Mouse (Mus musculus) hindbrain, postnatal 0 days (tissue): ENCODE data around the gene Phlpp1. TPM values are rescaled to one million over a fixed set of nuclear protein-coding genes. Genes with fewer than 3 reads are reported as not detected.

ENCODE experiments used
- ATAC-seq: fragments of 200-750 bp; cut with Nextera tagmentation; 2 replicates; pipeline ENCODE4 v1.8.0; 2017; ENCODE audit warnings: mild to moderate bottlenecking, moderate TSS enrichment, moderate library complexity
- DNase-seq: peaks from one replicate; pipeline ENCODE4 v3.0.0-alpha.2; 2015; ENCODE audit warnings: low spot score
- H3K27ac ChIP-seq: fragments of 300-500 bp; sonication (generic); 2 replicates; pipeline ENCODE4 v1.5.1; 2014; ENCODE audit warnings: mild to moderate bottlenecking
- H3K27me3 ChIP-seq: fragments of 300-500 bp; sonication (generic); 2 replicates; pipeline ENCODE4 v1.6.1; 2014; ENCODE audit warnings: low read length, mixed read lengths; ENCODE audit not compliant: insufficient read depth
- H3K36me3 ChIP-seq: fragments of 300-500 bp; sonication (generic); 2 replicates; pipeline ENCODE4 v1.6.1; 2014; ENCODE audit warnings: low read length, mixed read lengths; ENCODE audit not compliant: insufficient read depth
- H3K4me1 ChIP-seq: fragments of 300-500 bp; sonication (generic); 2 replicates; pipeline ENCODE4 v1.6.1; 2014; ENCODE audit warnings: antibody characterized with exemption, low read length, mixed read lengths; ENCODE audit not compliant: insufficient read depth
- H3K4me2 ChIP-seq: fragments of 300-500 bp; sonication (generic); 2 replicates; pipeline ENCODE4 v1.6.1; 2014; ENCODE audit warnings: low read depth, mild to moderate bottlenecking, low read length, moderate library complexity, mixed read lengths
- H3K4me3 ChIP-seq: fragments of 300-500 bp; sonication (generic); 2 replicates; pipeline ENCODE4 v1.5.1; 2014; ENCODE audit warnings: low read length
- H3K9ac ChIP-seq: fragments of 300-500 bp; sonication (generic); replicated peaks from 2 replicates; pipeline ENCODE4 v1.6.1; 2014; ENCODE audit warnings: mild to moderate bottlenecking, low read length, moderate library complexity, mixed read lengths
- H3K9me3 ChIP-seq: fragments of 300-500 bp; sonication (generic); 2 replicates; pipeline ENCODE4 v1.6.1; 2016; ENCODE audit warnings: low read length, mixed read lengths
- CTCF ChIP-seq: IDR thresholded peaks from 2 replicates; pipeline ENCODE4 v1.5.1; 2016; ENCODE audit warnings: antibody characterized with exemption, control low read depth, low read depth
- WGBS: fragments of 180-500 bp; shearing (Covaris S2); extraction: QIAGEN DNeasy Blood & Tissue Kit; methylation state at CpG from one replicate; pipeline ENCODE4 v1.1.7; 2014; 5-methylcytosine and 5-hydroxymethylcytosine counted together
- polyA plus RNA-seq: library from polyadenylated mRNA; unstranded; fragments of >200 nt; fragmentation: Nextera tagmentation; extraction: Ambion mirVana; gene quantifications from 2 replicates; pipeline ENCODE4 v1.2.1, GENCODE M21; 2015
- total RNA-seq: library from RNA; depleted of rRNA; stranded (reverse); fragments of >200 nt; gene quantifications from 2 replicates; pipeline ENCODE4 v1.2.3, GENCODE M21; 2014

The Phlpp1 gene
- total and polyA plus RNA-seq, 2 experiments from 2014 or later, result 6.0 to 38.0 TPM

DNA sequence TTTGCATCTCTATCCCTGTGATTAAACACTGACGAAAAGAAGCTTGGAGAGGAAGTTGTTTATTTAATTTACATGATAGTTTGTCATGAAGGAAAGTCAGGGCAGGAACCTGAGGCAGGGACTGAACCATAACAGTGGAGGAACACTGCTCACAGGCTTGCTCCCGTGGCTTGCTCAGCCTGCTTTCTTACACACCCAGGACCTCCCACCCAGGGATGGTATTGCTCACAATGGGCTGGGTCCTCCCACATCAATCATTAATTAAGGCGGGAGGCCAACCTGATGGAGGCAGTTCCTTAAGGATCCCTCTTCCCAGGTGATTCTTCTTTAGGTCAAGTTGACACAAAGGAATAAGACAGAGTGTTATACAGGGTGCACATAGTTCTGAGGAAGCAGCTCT, 19.1 kb downstream of the Phlpp1 start:
- Histone ChIP-seq H3K4me1 (peaks cover 15% of the 10 kb centered on the region), H3K36me3 (no peaks in the 10 kb centered on the region), H3K9me3 (no peaks in the 10 kb centered on the region), H3K27ac (no peak overlapping the region), H3K27me3 (no peaks in the 10 kb centered on the region), H3K9ac (no peak overlapping the region), H3K4me2 (no peak overlapping the region), H3K4me3 (no peak overlapping the region)
- WGBS, result 60% methylated on average over 3 of the region's 3 CpGs
- DNase-seq, result no peak
- ATAC-seq, result no peak
- TF ChIP-seq CTCF, result no peak

GRCm38 (mm10) chr1:106191885-106192284, 20.3 kb downstream of the Phlpp1 start:
- TF ChIP-seq CTCF, result no peak
- Histone ChIP-seq H3K4me3 (no peak overlapping the region), H3K4me1 (peaks cover 15% of the 10 kb centered on the region), H3K4me2 (no peak overlapping the region), H3K9ac (no peak overlapping the region), H3K27me3 (no peaks in the 10 kb centered on the region), H3K9me3 (no peaks in the 10 kb centered on the region), H3K36me3 (no peaks in the 10 kb centered on the region), H3K27ac (no peak overlapping the region)
- WGBS, result 42% methylated on average over 8 of the region's 8 CpGs
- no peak for ATAC-seq
- no peak for DNase-seq

- Histone ChIP-seq H3K4me2 (no peak overlapping the region), H3K27ac (no peak overlapping the region), H3K4me1 (peaks cover 12% of the 10 kb centered on the region), H3K27me3 (no peaks in the 10 kb centered on the region), H3K4me3 (no peak overlapping the region), H3K36me3 (no peaks in the 10 kb centered on the region), H3K9me3 (no peaks in the 10 kb centered on the region), H3K9ac (no peak overlapping the region)
- TF ChIP-seq CTCF, result no peak
- ATAC-seq (no peak), DNase-seq (no peak)
- WGBS, result 48% methylated on average over 8 of the region's 8 CpGs
Measured at GRCm38 (mm10) chr1:106192864-106193470, 21.4 kb downstream of the Phlpp1 start.

GRCm38 (mm10) chr1:106193487-106193886, 21.9 kb downstream of the Phlpp1 start:
- Histone ChIP-seq H3K4me2 (no peak overlapping the region), H3K9me3 (no peaks in the 10 kb centered on the region), H3K4me1 (peaks cover 12% of the 10 kb centered on the region), H3K36me3 (no peaks in the 10 kb centered on the region), H3K9ac (no peak overlapping the region), H3K27me3 (no peaks in the 10 kb centered on the region), H3K4me3 (no peak overlapping the region), H3K27ac (no peak overlapping the region)
- DNase-seq (no peak), ATAC-seq (no peak)
- WGBS, result 70% methylated on average over 3 of the region's 3 CpGs
- no peak for TF ChIP-seq CTCF

- WGBS, result 63% methylated on average over 3 of the region's 3 CpGs
- Histone ChIP-seq H3K36me3 (no peaks in the 10 kb centered on the region), H3K27ac (no peak overlapping the region), H3K4me3 (no peak overlapping the region), H3K9ac (no peak overlapping the region), H3K4me1 (peaks cover 12% of the 10 kb centered on the region), H3K4me2 (no peak overlapping the region), H3K9me3 (no peaks in the 10 kb centered on the region), H3K27me3 (no peaks in the 10 kb centered on the region)
- no peak for DNase-seq
- ATAC-seq, result no peak
- no peak for TF ChIP-seq CTCF
Measured at GRCm38 (mm10) chr1:106194263-106194662, 22.7 kb downstream of the Phlpp1 start.

- TF ChIP-seq CTCF, result no peak
- DNase-seq (no peak), ATAC-seq (no peak)
- WGBS, result 40% methylated on average over 5 of the region's 5 CpGs
- Histone ChIP-seq H3K4me1 (peaks cover 15% of the 10 kb centered on the region), H3K9me3 (no peaks in the 10 kb centered on the region), H3K4me3 (no peak overlapping the region), H3K27ac (no peak overlapping the region), H3K27me3 (no peaks in the 10 kb centered on the region), H3K4me2 (no peak overlapping the region), H3K36me3 (no peaks in the 10 kb centered on the region), H3K9ac (no peak overlapping the region)
Measured at GRCm38 (mm10) chr1:106197991-106198390, 26.4 kb downstream of the Phlpp1 start.

- DNase-seq (no peak), ATAC-seq (no peak)
- Histone ChIP-seq H3K9ac (no peak overlapping the region), H3K4me1 (peaks cover 13% of the 10 kb centered on the region; the same call in 1 of the 2 replicates), H3K27me3 (no peaks in the 10 kb centered on the region), H3K9me3 (no peaks in the 10 kb centered on the region), H3K27ac (peak overlapping the region; percentile 83), H3K36me3 (no peaks in the 10 kb centered on the region), H3K4me3 (no peak overlapping the region), H3K4me2 (no peak overlapping the region)
- TF ChIP-seq CTCF, result no peak
- 53% methylated on average over 4 of the region's 4 CpGs for WGBS
Measured at GRCm38 (mm10) chr1:106199109-106199508, 27.6 kb downstream of the Phlpp1 start.
